Mouse (Mus musculus) embryonic facial prominence, embryonic 15.5 days (tissue): ENCODE measurements around the gene Msrb2. TPM values are rescaled to one million over a fixed set of nuclear protein-coding genes. Genes with fewer than 3 reads are reported as not detected.
A peak's percentile ranks its signal among the peaks of the same experiment; 100 is the strongest.

Experiments
- ATAC-seq: fragments of 200-750 bp; cut with Nextera tagmentation; 2 replicates; pipeline ENCODE4 v1.8.0; 2017; ENCODE audit warnings: low read depth, moderate TSS enrichment; ENCODE audit not compliant: insufficient number of reproducible peaks, low FRiP score, low TSS enrichment
- H3K27ac ChIP-seq: fragments of 300-500 bp; sonication (generic); replicated peaks from 2 replicates; pipeline ENCODE4 v1.5.1; 2015; ENCODE audit warnings: mild to moderate bottlenecking, inconsistent platforms
- H3K27me3 ChIP-seq: fragments of 300-500 bp; sonication (generic); 2 replicates; pipeline ENCODE4 v1.6.1; 2015; ENCODE audit warnings: inconsistent platforms
- H3K36me3 ChIP-seq: fragments of 300-500 bp; sonication (generic); 2 replicates; pipeline ENCODE4 v1.6.1; 2015; ENCODE audit warnings: mild to moderate bottlenecking, inconsistent platforms
- H3K4me1 ChIP-seq: fragments of 300-500 bp; sonication (generic); 2 replicates; pipeline ENCODE4 v1.6.1; 2015; ENCODE audit warnings: inconsistent platforms
- H3K4me2 ChIP-seq: fragments of 300-500 bp; sonication (generic); replicated peaks from 2 replicates; pipeline ENCODE4 v1.6.1; 2015; ENCODE audit warnings: mild to moderate bottlenecking, inconsistent platforms
- H3K4me3 ChIP-seq: fragments of 300-500 bp; sonication (generic); replicated peaks from 2 replicates; pipeline ENCODE4 v1.5.1; 2015; ENCODE audit warnings: mild to moderate bottlenecking, inconsistent platforms
- H3K9ac ChIP-seq: fragments of 300-500 bp; sonication (generic); 2 replicates; pipeline ENCODE4 v1.6.1; 2015; ENCODE audit warnings: inconsistent platforms
- H3K9me3 ChIP-seq: fragments of 300-500 bp; sonication (generic); replicated peaks from 2 replicates; pipeline ENCODE4 v1.6.1; 2016; ENCODE audit warnings: inconsistent platforms
- WGBS: fragments of 180-500 bp; shearing (Covaris S2); methylation state at CpG from one replicate; pipeline ENCODE4 v1.1.7; 2015; 5-methylcytosine and 5-hydroxymethylcytosine counted together
- polyA plus RNA-seq: library from polyadenylated mRNA; unstranded; fragments of >200 nt; fragmentation: Nextera tagmentation; extraction: Ambion mirVana; gene quantifications from 2 replicates; pipeline ENCODE4 v1.2.1, GENCODE M21; 2015

The Msrb2 gene
- polyA plus RNA-seq = 27.7 and 29.0 TPM in 2 replicates

DNA sequence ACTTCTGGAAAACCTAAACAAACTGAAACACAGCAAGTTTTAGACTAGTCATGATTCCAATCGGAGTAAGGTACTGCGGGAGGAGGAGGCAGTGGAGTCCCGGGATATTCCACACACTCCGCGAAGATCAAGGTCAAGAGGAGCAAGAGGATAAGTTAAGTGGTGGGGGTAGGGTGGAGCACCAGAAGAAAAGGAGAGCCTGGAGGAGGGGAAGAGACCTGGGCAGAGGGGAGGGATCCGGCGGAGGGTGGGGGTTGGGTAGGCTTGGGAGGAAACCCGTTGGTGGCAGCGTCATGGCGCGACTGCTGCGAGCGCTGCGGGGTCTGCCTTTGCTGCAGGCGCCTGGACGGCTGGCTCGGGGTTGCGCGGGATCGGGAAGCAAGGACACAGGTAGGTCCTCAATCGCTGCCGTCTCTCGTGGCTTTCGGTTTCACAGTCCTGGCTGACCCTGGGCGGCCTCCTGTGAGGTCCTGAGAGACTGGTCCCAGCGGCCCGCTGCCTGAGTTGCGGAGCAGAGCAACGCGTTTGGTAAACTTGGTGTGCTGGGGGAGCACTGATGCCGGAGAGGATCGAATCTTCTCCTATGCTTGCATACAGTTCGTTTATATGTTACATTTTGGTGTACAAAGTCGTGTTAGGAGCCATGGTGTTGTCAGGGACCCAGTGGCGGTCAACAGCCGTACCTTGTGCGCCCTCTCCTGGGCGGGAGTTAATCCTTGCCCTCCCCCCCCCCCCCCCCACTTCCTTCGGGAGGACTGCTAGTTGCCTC is at the start of gene Msrb2:
Gene Msrb2 (plus strand): TSS at position 51 of the 769 bp plus-strand sequence.
- Histone ChIP-seq H3K9ac (peak within 1 kb of the TSS; percentile 71), H3K4me2 (peak within 1 kb of the TSS; percentile 59), H3K9me3 (no peaks in the 10 kb centered on the region), H3K4me1 (no peaks in the 10 kb centered on the region), H3K27me3 (no peaks in the 10 kb centered on the region), H3K27ac (peak within 1 kb of the TSS; percentile 79), H3K4me3 (peak within 1 kb of the TSS; percentile 80), H3K36me3 (no peaks in the 10 kb centered on the region)
- peak; percentile 81 for ATAC-seq
- under 1% methylated on average over 37 of the region's 39 CpGs for WGBS

DNA sequence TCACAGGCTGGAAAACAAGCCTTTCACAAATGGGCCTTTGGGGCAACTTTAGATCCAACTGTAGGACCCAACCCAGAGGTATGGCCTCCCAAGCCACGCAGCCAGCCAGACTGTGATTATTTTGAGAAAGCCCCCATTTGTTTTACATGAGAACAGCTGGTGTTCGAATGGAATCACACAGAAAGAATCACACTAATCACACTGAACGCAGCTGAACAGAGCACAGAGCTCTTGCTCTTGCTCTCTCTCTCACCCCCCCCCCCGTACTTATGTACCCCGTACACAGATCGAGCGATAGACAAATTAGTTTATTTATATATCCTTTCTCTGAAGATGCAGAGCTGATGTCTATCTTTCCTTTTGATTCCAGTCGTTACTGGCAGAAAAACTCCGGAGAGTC is 48.8 kb upstream of the Msrb2 start:
- no peaks in the 10 kb centered on the region for H3K9me3 ChIP-seq
- no peak overlapping the region for H3K4me3 ChIP-seq
- H3K4me2 ChIP-seq = no peak overlapping the region
- 66% methylated on average over 9 of the region's 9 CpGs for WGBS
- H3K36me3 ChIP-seq = no peaks in the 10 kb centered on the region
- no peak overlapping the region for H3K9ac ChIP-seq
- H3K4me1 ChIP-seq = no peaks in the 10 kb centered on the region
- H3K27me3 ChIP-seq = no peaks in the 10 kb centered on the region
- no peak overlapping the region for H3K27ac ChIP-seq
- no peak for ATAC-seq

DNA sequence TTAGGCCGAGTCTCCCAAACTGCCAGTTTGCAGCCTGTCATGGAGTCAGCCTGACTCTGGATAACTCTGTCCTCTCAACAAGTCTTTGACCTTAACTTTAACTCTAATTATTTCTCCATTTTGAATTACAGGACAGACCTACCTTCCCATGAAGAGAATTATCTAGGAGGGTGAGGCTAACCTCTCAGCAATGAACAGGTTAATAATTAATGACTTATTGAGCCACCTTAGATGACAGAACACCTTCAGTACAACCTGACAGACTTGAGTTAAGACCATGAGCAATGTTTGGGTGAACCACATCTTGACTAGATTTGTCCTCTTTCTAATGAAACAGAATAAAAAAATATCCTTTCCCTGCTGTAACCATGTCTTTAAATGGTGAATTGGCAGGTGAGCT is 44.9 kb upstream of the Msrb2 start:
- no peaks in the 10 kb centered on the region for H3K27me3 ChIP-seq
- no peak overlapping the region for H3K4me3 ChIP-seq
- H3K36me3 ChIP-seq = no peaks in the 10 kb centered on the region
- H3K4me1 ChIP-seq = no peaks in the 10 kb centered on the region
- no peak for ATAC-seq
- H3K27ac ChIP-seq = no peak overlapping the region
- WGBS = 88% methylated on average over 1 of the region's 1 CpGs
- H3K9me3 ChIP-seq = no peaks in the 10 kb centered on the region
- H3K4me2 ChIP-seq = no peak overlapping the region
- no peak overlapping the region for H3K9ac ChIP-seq

DNA sequence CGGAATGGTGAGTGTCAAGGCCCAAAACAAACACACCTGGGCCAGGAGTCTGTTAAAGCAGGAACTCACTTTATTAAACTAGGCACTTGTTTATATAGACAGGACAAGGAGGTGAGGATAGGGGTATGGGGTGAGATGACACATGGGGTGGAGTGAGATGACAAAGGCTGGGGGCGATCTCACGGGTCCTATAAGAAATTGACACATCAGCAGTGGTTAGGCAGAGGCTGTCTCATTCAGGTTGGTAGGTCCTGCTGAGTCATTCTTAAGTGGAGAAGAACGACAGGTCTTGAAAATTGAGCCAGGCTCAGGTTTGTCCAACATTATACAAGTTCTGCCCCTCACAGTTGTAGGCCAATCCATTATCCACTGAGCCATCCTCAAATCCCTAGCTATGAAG is 43.4 kb upstream of the Msrb2 start:
- WGBS = 72% methylated on average over 4 of the region's 4 CpGs
- no peaks in the 10 kb centered on the region for H3K9me3 ChIP-seq
- ATAC-seq = no peak
- H3K4me1 ChIP-seq = no peaks in the 10 kb centered on the region
- no peak overlapping the region for H3K4me2 ChIP-seq
- H3K36me3 ChIP-seq = no peaks in the 10 kb centered on the region
- H3K9ac ChIP-seq = no peak overlapping the region
- H3K27ac ChIP-seq = no peak overlapping the region
- H3K27me3 ChIP-seq = no peaks in the 10 kb centered on the region
- H3K4me3 ChIP-seq = no peak overlapping the region

DNA sequence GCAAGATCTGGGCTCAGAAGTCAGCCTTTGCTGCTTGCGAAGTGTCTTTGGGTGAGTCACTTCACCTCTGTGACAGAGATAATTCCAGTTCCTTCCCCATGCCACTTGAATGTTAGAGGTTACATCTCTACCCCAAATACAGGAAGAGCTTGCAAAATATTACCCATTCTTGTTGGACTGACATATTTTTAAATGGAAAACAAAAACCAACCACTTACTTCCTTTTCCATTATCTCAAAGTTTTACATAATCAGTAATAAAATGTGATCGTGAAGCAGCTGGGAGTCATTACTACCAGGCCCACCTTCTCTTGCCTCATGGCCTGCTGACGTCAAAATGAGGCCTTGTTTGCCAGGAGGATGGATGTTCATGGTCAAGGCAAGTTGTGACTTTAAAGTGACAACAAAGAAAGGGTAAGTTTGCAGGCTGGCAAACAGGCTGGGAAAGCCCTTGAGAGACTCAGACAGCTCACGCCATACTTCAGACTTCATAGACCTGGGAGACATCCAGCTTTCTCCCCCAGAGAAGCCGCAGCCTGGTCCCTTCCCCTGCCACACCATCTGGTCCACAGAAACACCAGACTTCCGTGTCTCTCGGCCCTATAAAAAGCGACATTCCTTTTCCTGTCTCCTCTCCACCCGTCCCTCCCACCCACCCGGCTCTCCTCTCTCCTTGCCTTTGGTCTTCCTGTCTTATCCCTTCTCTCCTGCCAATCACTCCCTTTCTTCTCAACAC is 27.2 kb upstream of the Msrb2 start:
- 30% methylated on average over 10 of the region's 10 CpGs for WGBS
- ATAC-seq = peak; percentile 54; the same call in 1 of the 2 replicates
- 0 out of 2 replicates have a peak, but pooled peaks cover 4% of the 10 kb centered on the region for H3K4me1 ChIP-seq
- H3K36me3 ChIP-seq = no peaks in the 10 kb centered on the region
- no peak overlapping the region for H3K9ac ChIP-seq
- no peaks in the 10 kb centered on the region for H3K9me3 ChIP-seq
- H3K27me3 ChIP-seq = no peaks in the 10 kb centered on the region
- peak overlapping the region; percentile 27 for H3K4me2 ChIP-seq
- H3K27ac ChIP-seq = no peak overlapping the region; the same call in none of the 2 replicates
- peak overlapping the region; percentile 20 for H3K4me3 ChIP-seq

DNA sequence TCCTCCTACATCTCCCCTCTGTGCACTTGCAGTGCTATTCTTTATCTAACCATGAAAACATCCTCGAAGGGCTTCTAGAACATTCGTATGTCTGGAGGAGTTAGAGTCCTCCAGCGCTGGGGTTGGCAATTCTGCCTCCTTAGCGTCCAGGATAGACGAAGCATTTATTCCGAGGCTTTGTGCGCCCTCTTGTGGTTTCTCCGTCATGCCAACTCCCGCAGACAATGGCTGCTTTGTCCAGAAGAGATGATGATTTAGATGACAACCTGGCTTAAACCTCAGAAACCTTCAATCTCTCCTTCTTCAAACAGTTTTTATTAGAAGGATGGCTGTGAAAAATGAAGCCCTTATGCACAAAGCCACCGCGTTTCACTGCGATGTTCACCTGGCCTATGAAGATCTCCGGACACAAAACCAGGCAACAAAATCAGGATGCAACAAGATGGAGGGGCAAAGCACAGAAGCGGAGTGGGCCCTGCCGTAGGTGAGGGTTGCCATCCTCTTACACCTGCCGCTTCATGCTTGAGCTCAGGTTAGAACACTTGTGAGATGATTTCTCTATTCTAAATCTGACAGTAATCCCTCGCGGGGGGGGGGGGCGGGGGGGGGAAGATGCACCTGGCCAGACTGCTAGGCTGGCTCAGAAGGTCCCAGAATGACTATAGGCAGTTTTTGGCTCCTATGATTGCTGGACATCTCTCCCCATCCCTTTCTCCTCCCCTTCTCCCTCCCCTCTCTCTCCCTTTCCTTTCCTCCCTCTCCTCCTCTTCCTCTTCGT is 26.4 kb upstream of the Msrb2 start:
- peak; percentile 79 for ATAC-seq
- Histone ChIP-seq H3K36me3 (no peaks in the 10 kb centered on the region), H3K4me3 (peak overlapping the region; percentile 20), H3K4me1 (0 out of 2 replicates have a peak, but pooled peaks cover 4% of the 10 kb centered on the region), H3K9ac (no peak overlapping the region), H3K27ac (no peak overlapping the region; the same call in 1 of the 2 replicates), H3K27me3 (no peaks in the 10 kb centered on the region), H3K4me2 (peak overlapping the region; percentile 27), H3K9me3 (no peaks in the 10 kb centered on the region)
- WGBS = 21% methylated on average over 17 of the region's 20 CpGs

DNA sequence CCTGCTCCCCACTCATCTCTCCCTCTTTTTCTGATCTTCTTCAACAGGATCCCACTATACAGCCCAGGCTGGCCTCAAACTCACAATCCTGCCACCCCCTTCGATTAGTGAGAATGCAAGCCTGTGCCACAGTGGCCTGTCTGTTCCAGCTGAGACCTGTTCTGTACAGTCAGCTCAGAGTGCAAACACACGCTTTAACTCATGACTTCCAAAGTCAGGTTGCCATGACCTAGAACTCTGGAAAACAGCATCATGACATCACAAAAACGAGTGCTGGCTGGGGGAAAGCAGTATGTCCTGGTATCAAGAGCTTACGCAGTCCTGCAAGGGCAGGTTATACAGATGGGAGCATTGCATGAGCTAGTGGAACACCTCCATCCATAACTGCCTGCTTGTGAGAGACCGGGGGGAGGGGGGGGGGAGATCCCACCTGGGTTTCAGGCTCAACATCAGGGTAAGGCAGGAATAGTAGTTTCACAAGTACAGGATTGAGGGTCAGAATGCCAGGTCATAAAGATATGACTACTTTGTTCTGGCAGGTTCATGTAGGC is 25.8 kb upstream of the Msrb2 start:
- Histone ChIP-seq H3K27me3 (no peaks in the 10 kb centered on the region), H3K9ac (no peak overlapping the region), H3K4me3 (no peak overlapping the region), H3K4me2 (no peak overlapping the region; the same call in 1 of the 2 replicates), H3K27ac (no peak overlapping the region), H3K36me3 (no peaks in the 10 kb centered on the region), H3K9me3 (no peaks in the 10 kb centered on the region), H3K4me1 (0 out of 2 replicates have a peak, but pooled peaks cover 4% of the 10 kb centered on the region)
- no peak for ATAC-seq
- WGBS = 75% methylated on average over 5 of the region's 5 CpGs

DNA sequence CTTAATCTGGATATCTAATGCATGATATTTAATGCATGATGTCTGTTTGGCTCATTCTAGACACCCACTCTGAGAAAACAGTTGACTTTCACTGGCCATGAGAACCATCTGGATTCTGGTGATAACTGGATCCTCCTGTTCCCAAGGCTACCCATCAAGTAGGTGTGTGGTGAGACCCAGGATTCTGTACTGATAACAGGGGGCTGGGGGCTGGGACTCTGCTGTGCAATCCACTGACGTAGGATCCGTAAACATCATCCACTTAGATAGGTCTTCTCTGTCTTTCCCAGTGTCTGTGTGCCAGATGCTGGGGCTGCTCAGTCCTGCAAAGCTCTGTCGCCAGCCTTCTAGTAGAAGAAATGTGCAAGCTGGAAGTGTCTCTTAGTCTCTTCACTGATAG is 22.8 kb upstream of the Msrb2 start:
- Histone ChIP-seq H3K4me1 (0 out of 2 replicates have a peak, but pooled peaks cover 4% of the 10 kb centered on the region), H3K4me2 (no peak overlapping the region), H3K27me3 (no peaks in the 10 kb centered on the region), H3K9ac (no peak overlapping the region), H3K36me3 (no peaks in the 10 kb centered on the region), H3K9me3 (no peaks in the 10 kb centered on the region), H3K27ac (no peak overlapping the region), H3K4me3 (no peak overlapping the region)
- no peak for ATAC-seq
- 57% methylated on average over 3 of the region's 3 CpGs for WGBS

DNA sequence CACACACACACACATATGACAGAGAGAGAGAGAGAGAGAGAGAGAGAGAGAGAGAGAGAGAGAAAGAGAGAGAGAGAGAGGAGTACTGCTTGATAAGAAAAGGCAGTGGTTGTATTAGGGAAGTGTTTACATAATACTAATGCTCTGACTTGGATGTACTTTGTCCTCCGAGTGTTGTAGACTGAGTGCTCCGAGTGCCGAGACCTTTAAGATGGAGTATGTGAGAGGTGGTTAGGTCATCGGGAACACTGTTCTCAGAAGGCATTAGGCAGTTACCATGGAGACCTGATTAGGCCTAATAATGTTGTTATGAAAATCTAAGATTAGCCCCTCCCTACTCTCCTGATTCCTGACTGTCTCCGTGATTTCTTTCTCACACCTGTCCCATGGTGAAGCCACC is 21.1 kb upstream of the Msrb2 start:
- Histone ChIP-seq H3K36me3 (no peaks in the 10 kb centered on the region), H3K9me3 (no peaks in the 10 kb centered on the region), H3K4me2 (no peak overlapping the region), H3K27me3 (no peaks in the 10 kb centered on the region), H3K4me1 (0 out of 2 replicates have a peak, but pooled peaks cover 4% of the 10 kb centered on the region), H3K9ac (no peak overlapping the region), H3K4me3 (no peak overlapping the region), H3K27ac (no peak overlapping the region)
- WGBS = 85% methylated on average over 5 of the region's 5 CpGs
- ATAC-seq = no peak

DNA sequence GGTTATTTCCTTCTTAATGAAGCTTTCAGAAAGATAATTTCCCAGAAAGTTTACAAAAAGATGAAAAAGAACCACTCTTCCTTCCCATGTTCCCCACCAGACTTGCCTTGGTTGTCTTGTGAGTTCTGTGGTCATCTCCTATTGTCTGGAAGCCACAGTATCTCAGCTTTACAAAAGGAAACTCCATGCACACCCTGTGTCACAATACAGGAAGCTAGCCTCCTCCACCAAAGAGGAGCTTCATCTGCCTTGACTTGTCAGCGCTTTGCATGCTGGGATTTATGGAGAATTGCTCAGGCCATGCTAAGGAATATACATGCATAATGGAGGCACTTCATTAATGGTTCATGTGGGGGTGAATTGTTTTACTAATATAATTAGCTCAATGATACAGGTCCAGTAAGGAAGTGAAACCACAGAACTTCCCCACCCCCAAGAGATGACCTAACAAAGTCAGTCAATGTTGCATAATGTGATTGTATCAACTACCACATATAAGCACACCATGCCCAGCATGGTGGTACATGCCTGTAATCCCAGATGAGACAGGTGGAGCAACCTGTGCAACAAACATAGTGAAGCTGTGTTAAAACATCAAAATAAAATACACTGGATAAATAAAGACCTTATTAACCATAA is 19.5 kb upstream of the Msrb2 start:
- H3K4me2 ChIP-seq = no peak overlapping the region
- no peaks in the 10 kb centered on the region for H3K36me3 ChIP-seq
- H3K27me3 ChIP-seq = no peaks in the 10 kb centered on the region
- no peak overlapping the region for H3K27ac ChIP-seq
- H3K4me3 ChIP-seq = no peak overlapping the region
- no peak overlapping the region for H3K9ac ChIP-seq
- H3K4me1 ChIP-seq = 0 out of 2 replicates have a peak, but pooled peaks cover 4% of the 10 kb centered on the region
- H3K9me3 ChIP-seq = no peaks in the 10 kb centered on the region
- no peak for ATAC-seq
- WGBS = 91% methylated on average over 1 of the region's 1 CpGs
